Mouse (Mus musculus): ENCODE measurements around the gene Acot7.

The Acot7 gene

DNA sequence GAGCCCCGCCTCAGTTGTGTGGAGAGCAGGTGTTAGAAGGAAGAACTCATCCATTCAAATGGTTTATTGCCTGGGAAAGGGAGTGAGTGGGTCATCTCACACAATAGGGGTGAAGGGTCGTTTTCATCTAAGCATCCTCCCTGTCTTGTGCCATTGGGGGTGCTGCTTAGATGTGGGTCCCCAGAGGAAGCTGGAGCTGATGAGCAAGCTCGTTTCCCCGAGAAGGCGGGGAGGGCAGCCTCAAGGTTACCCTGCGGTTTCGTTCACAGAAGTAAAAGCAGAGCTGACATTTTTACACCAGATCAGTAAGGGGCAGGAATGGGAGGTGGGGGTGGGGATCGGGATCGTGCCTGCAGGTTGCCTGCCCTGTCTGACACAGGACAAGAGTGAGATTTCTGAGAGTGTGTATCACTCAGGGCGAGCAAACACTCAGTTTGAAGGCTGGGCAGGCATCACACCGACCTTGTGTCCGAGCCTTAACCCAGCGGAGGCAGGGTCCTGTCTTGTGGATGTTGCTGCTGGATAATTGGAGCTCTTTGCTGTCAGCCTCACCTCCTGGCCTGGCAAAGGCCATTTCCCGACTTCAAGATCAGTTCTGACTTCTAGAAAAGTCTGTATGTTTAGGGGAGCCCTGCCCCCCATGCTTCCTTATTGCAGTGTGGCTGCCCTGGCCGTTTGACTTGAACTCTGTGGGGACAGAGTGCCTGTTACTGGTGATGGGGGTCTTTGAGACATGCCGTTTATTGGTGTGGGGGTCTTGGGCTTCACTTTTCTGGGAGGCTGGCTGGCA, 1.2 kb downstream of the Acot7 start:
- in situ Hi-C loops (cut with MboI; ENCODE audit: low sequenced_read_pairs), result no loop called here

DNA sequence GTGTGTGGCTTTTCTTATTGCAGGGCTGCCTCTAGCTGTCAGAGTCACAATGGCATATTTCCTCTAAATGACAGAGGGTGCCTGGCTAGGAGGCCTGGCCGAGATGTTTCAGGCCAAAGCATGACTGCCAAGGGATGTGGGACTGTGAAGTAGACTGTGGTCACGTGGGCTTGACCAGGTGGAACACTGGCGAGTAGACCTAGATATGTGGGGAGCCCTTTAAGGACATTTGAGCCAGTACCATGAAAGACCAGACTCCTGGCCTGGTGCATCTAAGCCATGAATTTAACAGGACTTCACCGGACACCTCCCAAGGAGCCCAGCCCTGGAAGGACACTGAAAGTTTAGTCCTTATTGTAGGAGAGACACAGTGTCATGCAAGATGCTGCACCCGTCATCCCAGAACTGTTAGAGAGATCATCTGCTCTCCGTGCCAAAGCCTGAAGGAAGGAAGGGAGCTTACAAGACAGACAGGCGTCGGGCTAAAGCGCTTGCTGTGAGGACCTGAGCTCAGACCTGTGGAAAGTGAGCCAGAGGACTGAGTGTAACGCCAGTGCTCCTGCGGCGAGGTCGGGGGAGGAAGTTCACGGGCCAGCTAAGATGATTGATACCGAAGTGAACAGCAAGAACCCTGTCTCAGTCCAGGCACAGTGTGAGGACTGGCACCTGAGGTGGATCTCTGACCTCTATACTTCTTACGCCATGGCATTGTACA, 2.2 kb downstream of the Acot7 start:
- in situ Hi-C loops (cut with MboI; ENCODE audit: low sequenced_read_pairs), result no loop called here

DNA sequence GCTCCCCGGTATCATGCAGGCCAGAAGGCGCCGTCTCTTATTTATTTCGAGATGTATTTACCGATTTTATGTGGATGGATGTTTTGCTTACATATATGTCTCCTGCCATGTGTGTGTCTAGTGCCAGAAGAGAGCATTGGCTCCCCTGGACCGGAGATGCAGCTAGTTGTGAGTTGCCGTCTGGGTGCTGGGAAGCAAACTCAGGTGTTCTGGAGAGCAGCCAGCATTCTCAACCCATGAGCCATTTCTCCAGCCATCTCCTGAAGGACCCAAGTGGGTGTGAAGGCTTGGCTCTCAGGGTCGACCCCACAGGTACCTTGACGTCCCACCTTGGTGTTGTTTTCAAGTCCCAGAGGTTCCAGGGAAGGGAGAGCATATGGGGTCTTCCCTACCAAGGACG, 4.3 kb downstream of the Acot7 start:
- in situ Hi-C loops (cut with MboI; ENCODE audit: low sequenced_read_pairs), result no loop called here

DNA sequence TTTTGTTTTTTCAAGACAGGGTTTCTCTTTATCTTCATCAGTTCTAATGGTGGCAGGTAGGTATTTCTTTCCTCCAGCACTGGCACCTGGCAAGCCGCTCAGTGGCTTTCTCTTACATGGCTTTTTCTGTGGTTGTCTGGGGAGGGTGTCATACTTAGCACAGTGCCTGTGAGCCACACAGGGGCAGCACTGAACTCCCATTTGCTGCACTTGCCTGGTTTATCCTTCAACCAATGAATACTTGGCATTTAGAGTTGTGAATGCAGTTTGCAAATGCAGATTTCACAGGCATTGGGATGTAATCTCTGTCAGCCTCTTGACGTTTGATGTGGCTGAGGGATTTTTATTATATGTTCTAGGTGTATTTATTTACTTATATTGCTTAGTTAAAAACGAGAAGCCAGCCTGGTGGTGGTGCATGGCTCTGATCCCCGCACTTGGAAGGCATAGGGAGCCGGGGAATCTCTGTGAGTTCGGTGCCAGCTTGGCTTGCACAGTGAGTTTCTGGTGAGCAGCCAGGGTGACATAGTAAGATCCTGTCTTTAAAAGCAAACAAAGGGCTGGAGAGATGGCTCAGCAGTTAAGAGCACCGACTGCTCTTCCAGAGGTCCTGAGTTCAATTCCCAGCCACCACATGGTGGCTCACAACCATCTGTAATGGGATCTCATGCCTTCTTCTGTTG, 6.6 kb downstream of the Acot7 start:
- in situ Hi-C loops (cut with MboI; ENCODE audit: low sequenced_read_pairs), result no loop called here

DNA sequence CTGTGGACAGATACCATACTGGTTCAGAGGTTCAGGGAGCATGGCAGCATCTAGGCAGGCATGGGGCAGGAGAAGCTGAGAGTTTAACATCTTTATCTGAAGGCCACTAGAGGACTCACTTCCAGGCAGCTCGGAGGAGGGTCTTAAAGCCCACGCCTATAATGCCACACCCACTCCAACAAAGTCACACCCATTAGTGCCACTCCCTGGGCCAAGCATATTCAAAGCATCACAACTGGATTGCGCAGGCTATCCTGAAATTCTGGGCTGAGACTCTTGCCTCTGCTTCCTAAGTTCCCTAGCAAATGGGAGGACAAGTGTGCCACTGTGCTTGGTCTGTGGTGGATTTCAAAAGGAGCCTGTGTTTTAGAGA, 7.2 kb downstream of the Acot7 start:
- in situ Hi-C loops (cut with MboI; ENCODE audit: low sequenced_read_pairs), result no loop called here

DNA sequence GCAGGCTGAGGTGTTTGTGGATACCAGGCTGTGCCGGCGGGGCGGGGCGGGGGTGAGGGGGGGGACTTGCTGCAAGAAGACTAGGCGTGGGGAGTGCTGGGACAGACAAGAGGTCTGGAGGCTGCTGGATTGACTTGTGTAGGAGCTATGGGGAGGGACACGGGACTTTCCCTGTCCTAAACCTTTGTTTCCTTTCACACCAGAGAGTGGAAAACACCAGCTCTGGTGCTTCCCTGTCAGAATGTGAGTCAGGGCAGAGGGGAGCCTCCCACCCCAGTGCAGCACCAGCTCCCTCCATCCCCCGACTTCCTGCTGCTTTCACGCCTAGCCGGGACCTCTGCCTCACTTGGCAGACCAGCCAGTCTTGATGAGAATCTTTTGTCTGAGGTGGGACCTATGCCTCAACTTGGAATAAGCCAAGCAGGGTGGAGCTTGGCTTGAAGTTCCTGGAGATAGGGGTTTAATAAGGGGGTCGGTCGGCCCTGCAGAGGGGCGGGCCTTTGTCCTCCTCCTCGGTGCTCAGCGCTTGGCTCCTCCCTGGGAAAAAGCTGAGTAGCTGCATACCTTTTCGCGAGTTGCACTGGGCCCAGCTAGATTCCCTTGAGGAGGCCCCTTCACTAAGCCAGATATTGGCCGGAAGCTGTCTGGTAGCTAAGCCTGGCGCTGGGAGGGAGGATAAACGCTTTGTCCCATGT, 7.7 kb downstream of the Acot7 start:
- in situ Hi-C loops (cut with MboI; ENCODE audit: low sequenced_read_pairs), result no loop called here

DNA sequence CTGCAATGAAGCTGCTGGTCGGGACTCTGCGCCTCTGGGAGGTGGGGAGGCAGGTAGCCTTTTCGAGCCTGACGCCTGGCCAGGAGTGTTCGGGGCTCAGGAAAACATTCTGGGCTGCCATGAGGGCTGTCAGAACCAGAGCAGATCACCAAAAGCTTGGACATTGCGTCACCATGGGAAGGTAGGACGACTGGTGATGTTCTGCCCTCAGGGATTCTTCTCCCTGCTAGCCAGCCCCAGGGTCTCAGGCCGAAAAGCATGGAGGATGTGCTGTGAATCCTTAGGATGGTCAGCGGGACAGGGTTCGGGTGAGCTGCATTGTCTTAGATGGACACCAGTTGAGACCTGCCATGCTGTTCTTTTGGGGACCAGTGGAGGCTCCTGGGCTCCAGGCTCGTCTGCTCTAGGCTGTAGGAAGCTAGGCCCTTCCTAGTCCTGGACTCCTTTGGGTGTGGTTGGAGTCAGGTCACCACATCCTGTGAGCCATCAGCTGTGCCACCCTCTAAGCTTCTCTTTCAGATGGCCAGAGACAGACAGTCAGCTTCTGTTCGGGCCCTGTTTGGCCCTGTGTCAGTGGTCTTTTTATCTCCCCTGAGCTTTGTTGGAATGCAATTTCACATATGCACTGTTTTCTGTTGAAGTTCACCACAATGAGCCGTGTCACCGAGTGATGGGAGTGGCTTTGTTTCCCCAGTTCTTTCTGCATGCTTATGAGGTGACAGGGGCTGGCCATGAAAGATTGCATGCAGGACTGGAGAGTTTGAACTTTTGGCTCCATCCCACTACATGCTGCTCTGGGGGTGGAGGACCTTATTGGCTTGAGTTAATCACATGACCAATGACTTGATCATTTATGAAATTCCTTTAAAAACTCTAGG, 8.5 kb downstream of the Acot7 start:
- in situ Hi-C loops (cut with MboI; ENCODE audit: low sequenced_read_pairs), result no loop called here

DNA sequence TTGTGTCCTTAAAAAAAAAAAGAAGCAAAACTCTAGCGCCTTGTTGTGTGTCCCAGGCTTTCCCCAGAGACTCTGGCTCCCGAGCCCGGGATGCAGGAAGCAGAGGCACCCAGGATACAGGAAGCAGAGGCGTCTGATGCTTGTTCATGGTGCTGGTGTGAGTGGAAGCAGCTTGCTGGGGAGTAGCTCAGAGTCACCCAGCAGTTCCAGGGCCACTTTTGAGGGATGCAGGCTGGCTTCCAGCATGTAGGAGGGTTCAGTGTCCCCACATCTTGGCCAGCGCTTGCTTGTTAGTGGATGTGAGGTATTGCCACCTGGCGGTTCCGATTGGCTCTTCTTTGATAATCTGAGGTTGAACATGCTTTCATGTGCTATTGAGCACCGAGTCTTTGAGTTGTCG, 9.2 kb downstream of the Acot7 start:
- in situ Hi-C loops (cut with MboI; ENCODE audit: low sequenced_read_pairs), result no loop called here

DNA sequence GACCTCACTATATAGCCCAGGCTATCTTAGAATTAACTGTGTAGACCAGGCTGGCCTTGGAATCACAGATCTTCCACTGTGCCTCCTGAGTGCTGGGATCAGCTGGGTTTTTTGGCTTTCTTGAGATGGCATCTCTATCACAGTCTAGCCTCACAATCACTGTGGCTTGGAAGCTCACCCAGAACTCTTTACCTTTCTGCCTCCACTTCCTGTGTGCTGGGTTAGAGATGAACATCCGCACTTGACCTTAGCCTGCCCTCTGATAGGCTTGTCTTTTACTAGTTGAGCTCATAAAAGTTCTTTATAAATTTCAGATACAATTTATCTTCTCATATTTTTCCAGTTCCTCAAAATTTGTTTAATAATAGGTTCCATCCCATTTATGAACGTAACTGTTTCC, 10.7 kb downstream of the Acot7 start:
- in situ Hi-C loops (cut with MboI; ENCODE audit: low sequenced_read_pairs), result no loop called here

DNA sequence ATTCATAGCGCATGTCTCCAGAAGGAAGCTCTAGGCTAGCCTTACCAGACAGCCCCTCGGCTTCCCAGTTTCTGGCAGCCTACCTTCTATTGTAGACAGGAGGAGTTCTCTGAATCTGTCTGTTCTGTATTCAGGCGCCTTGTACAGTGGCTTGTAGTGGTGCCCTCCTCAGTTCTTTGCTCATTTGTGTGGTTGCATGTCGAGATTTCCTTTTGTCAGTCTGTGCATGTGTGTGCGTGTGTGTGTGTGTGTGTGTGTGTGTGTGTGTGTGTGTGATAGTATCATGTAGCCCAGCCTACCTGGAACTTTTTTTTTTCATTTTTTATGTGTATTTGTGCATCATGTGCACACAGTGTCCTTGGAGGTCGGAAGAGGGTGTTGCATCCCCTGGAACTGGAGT, 11.1 kb downstream of the Acot7 start:
- in situ Hi-C loops (cut with MboI; ENCODE audit: low sequenced_read_pairs), result no loop called here

DNA sequence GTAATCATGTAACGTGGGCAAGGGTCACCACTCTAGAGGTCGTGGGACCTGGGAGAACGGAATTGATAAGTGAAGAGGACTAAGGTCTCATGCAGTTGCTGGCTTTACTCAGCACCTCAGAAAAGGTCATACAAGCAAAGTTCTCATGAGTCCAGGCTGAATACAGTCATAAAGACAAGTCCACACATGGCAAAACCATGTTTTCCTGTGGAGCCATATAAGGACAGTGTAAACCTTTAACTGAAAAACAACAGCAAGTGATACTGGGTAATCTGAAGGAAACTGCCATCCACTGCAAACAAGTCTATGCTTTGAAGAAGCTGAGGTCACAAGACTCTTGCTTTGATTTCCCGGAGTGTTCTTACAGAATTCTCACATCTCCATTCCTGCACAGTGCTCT, 11.8 kb downstream of the Acot7 start:
- in situ Hi-C loops (cut with MboI; ENCODE audit: low sequenced_read_pairs), result no loop called here

DNA sequence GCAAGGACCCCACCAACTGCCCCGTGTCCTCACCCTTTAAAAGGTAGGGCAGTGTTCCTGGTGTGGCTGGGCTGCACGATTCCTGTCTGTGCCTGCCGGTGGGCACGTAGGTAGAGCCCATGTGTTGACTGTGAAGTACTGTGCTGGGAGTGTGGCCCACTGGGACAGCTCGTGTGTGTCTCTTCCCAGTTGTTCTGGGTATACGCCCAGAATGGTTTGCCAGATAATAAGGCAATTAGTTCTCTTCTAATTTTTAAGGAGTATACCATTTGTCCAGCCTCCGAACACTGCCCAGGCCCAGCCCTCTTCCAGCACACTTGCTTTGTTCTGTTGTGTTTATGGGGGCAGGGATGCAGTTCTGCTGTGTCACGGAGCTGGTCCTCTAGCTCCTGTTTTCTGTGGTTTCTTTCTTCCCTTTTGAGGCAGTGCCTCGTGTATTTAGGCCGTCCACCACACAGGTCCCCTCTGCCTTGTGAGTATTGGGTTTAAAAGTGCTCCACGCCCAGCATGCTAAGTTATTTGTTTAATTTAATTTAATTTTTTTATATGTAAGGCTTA, 12.2 kb downstream of the Acot7 start:
- in situ Hi-C loops (cut with MboI; ENCODE audit: low sequenced_read_pairs), result no loop called here

DNA sequence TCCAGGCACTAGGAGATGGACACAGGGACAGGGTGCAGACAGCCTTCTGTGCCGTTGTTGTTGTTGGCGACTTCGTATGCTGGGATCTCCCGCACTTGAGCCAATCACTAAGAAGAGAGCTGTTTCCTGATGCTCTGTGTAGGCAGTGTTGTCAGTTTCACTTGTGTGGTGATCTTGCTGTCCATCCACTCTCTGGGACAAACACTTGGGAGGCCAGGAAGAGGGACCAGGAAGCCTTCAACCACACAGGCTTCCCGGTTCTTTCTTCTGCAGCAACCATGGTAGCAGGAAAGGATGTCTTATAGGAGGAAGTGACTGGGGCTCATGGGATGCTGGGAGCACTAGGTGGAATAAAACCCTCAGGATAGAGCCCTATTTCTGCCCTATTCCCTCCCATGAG, 12.8 kb downstream of the Acot7 start:
- in situ Hi-C loops (cut with MboI; ENCODE audit: low sequenced_read_pairs), result no loop called here

DNA sequence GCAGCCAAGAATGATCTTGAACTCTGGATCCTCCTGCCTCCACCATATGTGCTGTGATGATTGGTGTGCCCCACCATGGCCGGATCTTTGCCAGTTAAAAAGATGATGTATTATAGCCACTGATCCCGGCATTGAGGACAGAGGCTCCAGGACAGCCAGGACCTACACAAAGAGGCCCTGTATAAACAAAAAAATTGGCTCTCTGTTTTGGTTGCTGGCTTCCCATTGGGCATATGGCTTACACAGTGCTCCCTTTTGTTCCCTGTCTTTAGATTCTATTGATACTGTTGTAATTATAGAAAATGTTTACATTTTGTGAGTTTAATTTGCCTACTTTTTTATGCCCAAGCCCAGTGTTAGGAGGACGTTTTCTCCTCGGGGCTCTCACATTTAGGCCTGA, 14.6 kb downstream of the Acot7 start:
- in situ Hi-C loops (cut with MboI; ENCODE audit: low sequenced_read_pairs), result no loop called here

DNA sequence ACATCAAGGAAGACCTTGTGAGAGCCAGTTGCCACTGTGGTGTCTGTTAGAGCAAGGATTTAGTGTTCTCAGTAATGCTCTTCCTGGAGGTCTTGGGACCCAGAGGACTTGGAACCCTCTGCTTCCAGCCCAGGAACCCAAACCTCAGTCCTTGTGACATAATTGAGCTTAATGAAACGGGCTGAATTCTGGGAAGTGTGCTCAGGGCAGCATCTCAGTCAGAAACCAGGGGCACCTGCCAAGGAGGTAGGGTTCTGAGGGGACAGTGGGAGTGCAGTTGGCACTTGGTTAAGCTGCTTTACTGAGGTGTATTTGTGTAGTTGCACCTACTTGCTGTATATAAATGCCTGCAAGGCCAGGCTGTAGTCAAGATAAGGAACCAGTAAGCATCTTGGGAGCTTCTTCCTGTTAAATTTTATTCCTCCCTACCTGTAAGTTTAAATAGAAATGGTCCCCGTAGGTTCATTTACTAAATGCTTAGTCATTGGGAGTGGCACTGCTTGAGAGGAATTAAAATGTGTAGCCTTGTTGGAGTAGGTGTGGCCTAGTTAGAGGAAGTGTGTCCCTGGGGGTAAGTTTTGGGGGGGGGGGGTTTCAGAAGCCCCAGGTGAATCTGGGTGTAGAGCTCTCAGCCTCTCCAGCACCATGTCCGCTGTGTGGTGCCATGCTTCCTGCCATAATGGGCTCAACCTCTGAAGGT, 16.7 kb downstream of the Acot7 start:
- in situ Hi-C loops (cut with MboI; ENCODE audit: low sequenced_read_pairs), result no loop called here

DNA sequence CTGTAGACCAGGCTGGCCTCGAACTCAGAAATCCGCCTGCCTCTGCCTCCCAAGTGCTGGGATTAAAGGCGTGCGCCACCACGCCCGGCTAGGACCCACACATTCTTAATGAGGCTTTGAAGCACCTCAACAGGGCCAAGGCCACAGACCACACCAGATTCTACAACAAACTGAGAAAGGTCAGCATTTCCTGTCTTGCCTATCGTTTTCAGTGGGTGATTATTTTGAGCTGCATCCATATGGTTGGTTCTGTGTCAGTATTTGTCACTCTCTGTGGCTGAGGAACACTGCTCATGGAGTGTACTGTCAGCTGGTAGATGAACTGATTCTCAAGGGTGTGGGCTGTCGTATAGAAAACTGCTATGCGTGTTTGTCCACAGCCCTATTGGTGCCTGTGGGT, 18.3 kb downstream of the Acot7 start:
- in situ Hi-C loops (cut with MboI; ENCODE audit: low sequenced_read_pairs), result no loop called here

DNA sequence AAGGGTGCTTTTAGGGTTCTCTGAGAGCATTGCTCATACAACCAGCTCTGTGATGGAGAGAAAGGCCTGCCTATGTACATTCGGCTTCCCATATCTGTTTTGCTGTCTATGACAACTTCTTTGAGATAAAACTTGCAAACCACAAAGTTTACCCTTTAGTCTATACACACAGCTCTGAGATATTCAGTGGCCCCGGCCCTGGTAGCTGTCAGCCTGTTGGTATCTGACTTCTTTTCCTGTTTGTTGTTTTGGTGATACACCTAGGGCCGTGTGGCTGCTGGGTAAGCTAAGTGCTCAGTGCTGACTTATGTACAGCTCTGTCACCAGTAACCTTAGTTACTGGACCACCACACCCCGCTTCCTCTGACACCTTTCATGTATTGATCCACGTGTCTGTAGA, 19.6 kb downstream of the Acot7 start:
- in situ Hi-C loops (cut with MboI; ENCODE audit: low sequenced_read_pairs), result no loop called here

DNA sequence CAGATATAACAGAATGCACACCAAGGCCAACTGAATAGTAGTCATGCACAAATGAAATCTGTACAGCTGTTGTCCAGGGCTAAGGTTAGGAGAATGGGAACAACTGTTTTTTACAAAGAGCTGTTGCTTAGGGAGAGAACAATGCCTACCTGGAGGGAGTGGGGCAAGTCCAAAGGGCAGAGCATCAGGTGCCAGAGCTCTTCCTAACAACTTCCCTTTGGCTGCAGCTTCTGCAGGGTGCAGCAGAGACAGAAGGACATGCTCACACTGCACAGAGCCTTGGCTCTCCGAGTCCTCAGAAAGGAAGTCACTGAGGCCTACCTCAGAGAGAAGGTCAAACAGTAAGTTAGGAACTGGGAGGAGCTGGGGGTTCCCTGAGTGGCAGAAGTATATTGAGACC, 21.7 kb downstream of the Acot7 start:
- in situ Hi-C loops (cut with MboI; ENCODE audit: low sequenced_read_pairs), result loop anchor here (25.0 kb wide), 1 partner anchor 238 kb away; no protein-coding TSS in a partner anchor

DNA sequence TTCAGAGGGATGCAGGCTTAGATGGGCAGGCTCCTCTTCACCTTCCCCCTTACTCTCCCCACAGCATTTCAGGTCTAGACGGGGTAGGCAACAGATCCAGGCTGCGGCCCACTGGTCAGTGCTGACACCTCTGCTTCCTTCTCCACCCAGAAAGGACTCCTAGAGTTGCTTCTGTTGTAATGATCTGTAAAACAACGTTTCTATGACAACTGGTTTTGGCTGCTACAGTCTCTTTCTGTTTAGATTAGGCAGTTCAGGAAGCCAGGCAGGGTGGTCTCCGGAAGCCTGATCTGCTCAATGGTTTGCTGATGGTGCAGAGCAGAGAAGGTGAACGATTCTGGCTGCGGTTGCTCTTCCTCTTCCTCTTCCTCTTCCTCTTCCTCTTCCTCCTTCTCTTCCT, 23.6 kb downstream of the Acot7 start:
- in situ Hi-C loops (cut with MboI; ENCODE audit: low sequenced_read_pairs), result loop anchor here (25.0 kb wide), 1 partner anchor 236 kb away; no protein-coding TSS in a partner anchor
